Mouse (Mus musculus): Measurements from ENCODE around the gene Igtp. TPM values are rescaled to one million over a fixed set of nuclear protein-coding genes. Genes with fewer than 3 reads are reported as not detected.

The Igtp gene
- total RNA-seq, 1 experiment from 2014 or later, result 19.5 TPM

- no peak for ATAC-seq (replicated peaks; ENCODE audit: insufficient number of reproducible peaks, low FRiP score, low TSS enrichment, poor library complexity, severe bottlenecking)
Measured at GRCm38 (mm10) chr11:58247294-58247693, 47.9 kb downstream of the Igtp start.

- no peak for ATAC-seq (replicated peaks; ENCODE audit: insufficient number of reproducible peaks, low FRiP score, low TSS enrichment, poor library complexity, severe bottlenecking)
Measured at GRCm38 (mm10) chr11:58249203-58249981, 50.0 kb downstream of the Igtp start.

GRCm38 (mm10) chr11:58250550-58250949, 51.2 kb downstream of the Igtp start:
- no peak for ATAC-seq (replicated peaks; ENCODE audit: insufficient number of reproducible peaks, low FRiP score, low TSS enrichment, poor library complexity, severe bottlenecking)

- no peak for ATAC-seq (replicated peaks; ENCODE audit: insufficient number of reproducible peaks, low FRiP score, low TSS enrichment, poor library complexity, severe bottlenecking)
Measured at GRCm38 (mm10) chr11:58254411-58254810, 55.1 kb downstream of the Igtp start.

Other genes starting within 250 kb of the Igtp start
- gene Larp1, start 190.5 kb upstream of the Igtp start, total RNA-seq (2017), result 26.3 to 50.9 TPM (median 33.5 TPM) in 3 replicates
- gene Gm12248, start 106.4 kb upstream of the Igtp start, total RNA-seq (2017), result not detected in 3 replicates
- gene Cnot8, start 95.4 kb upstream of the Igtp start, total RNA-seq (2017), result 84.4 to 93.8 TPM (median 89.2 TPM) in 3 replicates
- gene Gemin5, start 31.0 kb upstream of the Igtp start, total RNA-seq (2017), result 7.1 to 12.0 TPM (median 7.2 TPM) in 3 replicates
- gene Mrpl22, start 27.9 kb upstream of the Igtp start, total RNA-seq (2017), result 19.8 to 46.1 TPM (median 30.4 TPM) in 3 replicates
- gene Irgm2, start 62 bp downstream of the Igtp start, total RNA-seq (2017), result 8.8 to 21.7 TPM (median 12.9 TPM) in 3 replicates
- gene 4930438A08Rik, start 75.2 kb downstream of the Igtp start, total RNA-seq (2017), result not detected in 3 replicates
- gene Zfp692, start 107.5 kb downstream of the Igtp start, total RNA-seq (2017), result 8.4 to 17.0 TPM (median 9.2 TPM) in 3 replicates
- 33.9 to 39.8 TPM (median 36.0 TPM) in 3 replicates for gene Zfp672, start 130.8 kb downstream of the Igtp start, total RNA-seq (2017)
- gene Sh3bp5l, start 131.2 kb downstream of the Igtp start, total RNA-seq (2017), result 21.3 to 28.1 TPM (median 21.4 TPM) in 3 replicates
- not detected in 3 replicates for gene Lypd8, start 179.5 kb downstream of the Igtp start, total RNA-seq (2017)
- not detected in 3 replicates for gene 1810065E05Rik, start 221.6 kb downstream of the Igtp start, total RNA-seq (2017)
- gene Gm12253, start 233.0 kb downstream of the Igtp start, total RNA-seq (2017), result not detected in 3 replicates

All from monocyte, adult 5-6 weeks (primary cell).